Mouse (Mus musculus) midbrain, embryonic 11.5 days (tissue): ENCODE measurements at regions not wholly inside any gene's neighbourhood (a gene's known extent, or its start where the extent isn't known, plus 50 kb on each side); places are given as distances from the start of the nearest gene placed in this dataset.

Experiments
- ATAC-seq: fragments of 200-750 bp; cut with Nextera tagmentation; 2 replicates; pipeline ENCODE4 v1.8.0; 2017; ENCODE audit warnings: moderate TSS enrichment, moderate library complexity; ENCODE audit not compliant: low FRiP score
- DNase-seq: peaks from one replicate; pipeline ENCODE4 v3.0.0; 2015; ENCODE audit warnings: low spot score; ENCODE audit errors: missing footprints
- H3K27ac ChIP-seq: fragments of 300-500 bp; sonication (generic); 2 replicates; pipeline ENCODE4 v1.5.1; 2014; ENCODE audit warnings: low read depth, low read length
- H3K27me3 ChIP-seq: fragments of 300-500 bp; sonication (generic); 2 replicates; pipeline ENCODE4 v1.6.1; 2014; ENCODE audit warnings: mild to moderate bottlenecking, low read length, moderate library complexity, mixed read lengths; ENCODE audit not compliant: control insufficient read depth, insufficient read depth
- H3K36me3 ChIP-seq: fragments of 300-500 bp; sonication (generic); 2 replicates; pipeline ENCODE4 v1.6.1; 2014; ENCODE audit warnings: mild to moderate bottlenecking, low read length, moderate library complexity, mixed read lengths; ENCODE audit not compliant: control insufficient read depth, insufficient read depth
- H3K4me1 ChIP-seq: fragments of 300-500 bp; sonication (generic); 2 replicates; pipeline ENCODE4 v1.6.1; 2014; ENCODE audit warnings: low read length; ENCODE audit not compliant: control insufficient read depth, insufficient read depth
- H3K4me2 ChIP-seq: fragments of 300-500 bp; sonication (generic); 2 replicates; pipeline ENCODE4 v1.6.1; 2014; ENCODE audit warnings: mild to moderate bottlenecking, moderate library complexity
- H3K4me3 ChIP-seq: fragments of 300-500 bp; sonication (generic); 2 replicates; pipeline ENCODE4 v1.5.1; 2014; ENCODE audit warnings: low read depth, low read length
- H3K9ac ChIP-seq: fragments of 300-500 bp; sonication (generic); 2 replicates; pipeline ENCODE4 v1.6.1; 2014; ENCODE audit warnings: low read length
- H3K9me3 ChIP-seq: fragments of 300-500 bp; sonication (generic); 2 replicates; pipeline ENCODE4 v1.6.1; 2016; ENCODE audit warnings: low read length; ENCODE audit not compliant: control insufficient read depth
- WGBS: fragments of 180-500 bp; shearing (Covaris S2); extraction: QIAGEN DNeasy Blood & Tissue Kit; methylation state at CpG from one replicate; pipeline ENCODE4 v1.1.7; 2014; 5-methylcytosine and 5-hydroxymethylcytosine counted together

DNA sequence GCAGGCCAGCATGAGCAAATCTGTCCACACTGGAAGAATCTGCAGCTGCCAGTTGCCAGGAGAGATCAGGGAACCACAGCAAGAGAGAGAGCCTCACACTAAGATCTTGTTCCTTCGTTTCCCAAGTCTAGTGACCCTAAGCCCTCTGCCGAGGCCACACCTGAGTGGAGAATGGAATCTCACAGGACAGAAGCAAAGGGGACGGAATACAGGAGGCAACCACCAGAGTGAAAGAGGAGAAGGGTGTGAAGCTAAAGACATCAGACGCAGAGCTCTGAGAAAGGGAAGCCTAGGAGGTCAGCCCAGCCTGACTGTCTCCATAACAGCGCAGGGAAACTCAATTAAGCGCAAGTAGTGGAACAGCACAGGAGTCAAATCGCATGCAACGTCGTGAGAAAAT is 75.0 kb downstream of the Suds3 start:
- Histone ChIP-seq H3K27me3 (no peaks in the 10 kb centered on the region), H3K27ac (no peak overlapping the region), H3K4me2 (no peak overlapping the region), H3K9ac (no peak overlapping the region), H3K4me3 (no peak overlapping the region), H3K4me1 (no peaks in the 10 kb centered on the region), H3K9me3 (no peaks in the 10 kb centered on the region), H3K36me3 (no peaks in the 10 kb centered on the region)
- DNase-seq = no peak
- WGBS = 78% methylated on average over 9 of the region's 9 CpGs
- no peak for ATAC-seq

DNA sequence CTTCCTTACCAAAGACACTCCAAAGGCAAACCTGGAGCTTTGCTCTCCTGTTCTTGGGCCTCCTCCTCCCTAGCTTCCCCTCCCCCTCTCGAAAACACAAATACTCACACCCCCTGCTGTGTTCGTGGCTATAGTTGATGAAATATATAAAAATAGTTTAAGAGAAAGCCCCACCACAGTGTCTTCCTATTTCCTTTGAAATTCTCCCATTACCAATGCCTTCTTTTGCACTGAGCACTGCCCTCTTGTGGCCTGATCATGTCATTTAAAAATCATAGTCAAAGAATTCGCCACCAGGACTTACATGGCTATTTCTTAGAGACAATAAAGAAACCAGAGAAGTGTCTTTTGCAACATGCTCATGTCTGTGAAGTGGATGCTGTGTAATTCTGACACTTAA is 78.7 kb downstream of the Suds3 start:
- WGBS = 27% methylated on average over 3 of the region's 3 CpGs
- Histone ChIP-seq H3K4me1 (no peaks in the 10 kb centered on the region), H3K36me3 (no peaks in the 10 kb centered on the region), H3K9ac (no peak overlapping the region), H3K27me3 (no peaks in the 10 kb centered on the region), H3K9me3 (no peaks in the 10 kb centered on the region; the same call in 1 of the 2 replicates), H3K4me2 (no peak overlapping the region), H3K4me3 (no peak overlapping the region), H3K27ac (no peak overlapping the region)
- DNase-seq = peak; percentile 91
- ATAC-seq = no peak

DNA sequence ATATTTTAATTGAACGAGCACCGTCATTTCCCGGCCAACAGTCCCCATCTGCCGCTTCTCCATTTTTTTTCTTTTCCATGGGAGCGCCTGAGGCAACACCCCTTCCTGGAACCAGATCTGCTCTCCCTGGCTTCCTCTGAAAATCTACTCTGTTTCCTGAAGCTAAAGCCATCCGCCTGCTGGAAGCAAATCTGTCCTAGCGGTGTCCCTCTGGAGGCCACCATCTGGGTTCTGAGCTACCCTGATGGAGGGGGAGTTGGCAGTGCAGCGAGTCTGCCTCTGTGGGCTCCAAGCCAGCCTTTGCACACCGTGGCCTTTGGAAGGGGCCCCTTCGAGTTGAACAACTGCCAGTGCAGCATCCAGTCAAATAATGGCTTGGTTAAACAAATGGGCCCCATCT is 83.8 kb downstream of the Suds3 start:
- no peak overlapping the region for H3K27ac ChIP-seq
- no peaks in the 10 kb centered on the region for H3K4me1 ChIP-seq
- no peaks in the 10 kb centered on the region for H3K36me3 ChIP-seq
- WGBS = 88% methylated on average over 10 of the region's 10 CpGs
- H3K27me3 ChIP-seq = no peaks in the 10 kb centered on the region
- H3K4me3 ChIP-seq = no peak overlapping the region
- no peak overlapping the region for H3K9ac ChIP-seq
- no peaks in the 10 kb centered on the region; the same call in 1 of the 2 replicates for H3K9me3 ChIP-seq
- no peak for ATAC-seq
- H3K4me2 ChIP-seq = no peak overlapping the region
- no peak for DNase-seq

DNA sequence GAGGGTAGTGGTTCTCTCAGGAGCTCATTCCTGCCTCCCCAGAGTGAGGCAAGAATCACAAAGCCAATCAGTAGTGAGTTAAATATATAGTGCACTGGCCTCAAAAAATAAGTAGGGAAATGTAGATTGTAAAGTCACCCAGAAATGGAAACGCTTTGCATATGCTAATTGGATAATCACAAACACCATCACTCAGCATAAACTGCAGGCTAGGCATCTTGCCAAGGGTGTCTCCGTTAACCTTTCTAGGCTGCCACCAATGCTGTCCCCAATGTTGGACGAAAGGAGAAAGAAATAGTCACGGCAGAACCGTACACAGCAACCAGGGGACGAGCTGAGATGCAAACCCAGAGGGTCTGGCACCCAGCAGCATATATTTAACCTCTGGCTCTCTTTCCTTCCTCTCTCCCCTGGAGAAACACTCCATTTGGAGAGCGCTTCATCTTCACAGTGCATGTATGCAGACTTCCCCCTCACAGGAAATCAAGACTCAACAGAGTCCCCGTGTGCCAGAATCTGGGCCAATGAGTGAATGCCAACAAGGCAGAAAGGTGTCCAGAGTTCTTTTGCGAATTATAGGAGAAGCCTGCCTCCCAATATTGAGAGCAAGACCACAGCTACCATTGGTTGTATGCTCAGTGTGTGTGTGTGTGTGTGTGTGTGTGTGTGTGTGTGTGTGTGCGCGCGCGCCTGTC is 90.1 kb downstream of the Suds3 start:
- DNase-seq (no peak), ATAC-seq (no peak)
- WGBS = 89% methylated on average over 13 of the region's 13 CpGs
- Histone ChIP-seq H3K27me3 (no peaks in the 10 kb centered on the region), H3K9me3 (no peaks in the 10 kb centered on the region), H3K4me1 (no peaks in the 10 kb centered on the region), H3K4me3 (no peak overlapping the region), H3K27ac (no peak overlapping the region), H3K9ac (no peak overlapping the region), H3K4me2 (no peak overlapping the region), H3K36me3 (no peaks in the 10 kb centered on the region)

DNA sequence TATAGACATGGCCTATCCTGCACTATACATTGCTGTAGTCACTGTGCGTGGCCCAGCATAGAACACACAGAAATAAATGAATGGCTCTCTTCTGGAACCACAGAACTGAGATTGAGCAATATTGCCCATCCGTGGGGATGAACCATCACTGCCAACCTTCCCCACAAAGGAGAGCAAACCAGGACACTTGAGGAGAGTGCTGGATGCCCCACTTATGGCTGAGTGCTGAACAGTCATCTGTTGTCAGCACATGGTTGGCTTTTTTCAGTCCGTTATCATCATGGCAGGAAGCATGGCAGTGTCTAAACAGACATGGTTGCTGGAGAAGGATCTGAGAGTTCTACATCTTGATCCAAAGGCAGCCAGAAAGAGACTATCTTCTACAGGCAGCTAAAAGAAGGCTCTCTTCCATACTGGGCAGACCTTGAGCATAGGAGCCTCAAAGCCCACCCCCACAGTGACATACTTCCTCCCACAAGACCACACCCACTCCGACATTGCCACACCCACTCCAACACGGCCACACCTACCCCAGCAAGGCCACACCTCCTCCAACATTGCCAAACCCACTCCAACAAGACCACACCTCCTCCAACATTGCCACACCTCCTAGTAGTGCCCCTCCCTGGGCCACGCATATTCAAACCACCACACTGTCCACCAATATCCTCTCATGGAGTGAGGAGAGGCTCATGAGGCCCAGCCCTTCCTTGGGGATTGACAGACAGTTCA is 97.3 kb downstream of the Suds3 start:
- Histone ChIP-seq H3K9ac (no peak overlapping the region), H3K27ac (no peak overlapping the region), H3K9me3 (no peaks in the 10 kb centered on the region), H3K4me1 (no peaks in the 10 kb centered on the region), H3K36me3 (no peaks in the 10 kb centered on the region), H3K4me3 (no peak overlapping the region), H3K27me3 (no peaks in the 10 kb centered on the region), H3K4me2 (no peak overlapping the region)
- DNase-seq (no peak), ATAC-seq (no peak)
- WGBS = 82% methylated on average over 6 of the region's 6 CpGs

DNA sequence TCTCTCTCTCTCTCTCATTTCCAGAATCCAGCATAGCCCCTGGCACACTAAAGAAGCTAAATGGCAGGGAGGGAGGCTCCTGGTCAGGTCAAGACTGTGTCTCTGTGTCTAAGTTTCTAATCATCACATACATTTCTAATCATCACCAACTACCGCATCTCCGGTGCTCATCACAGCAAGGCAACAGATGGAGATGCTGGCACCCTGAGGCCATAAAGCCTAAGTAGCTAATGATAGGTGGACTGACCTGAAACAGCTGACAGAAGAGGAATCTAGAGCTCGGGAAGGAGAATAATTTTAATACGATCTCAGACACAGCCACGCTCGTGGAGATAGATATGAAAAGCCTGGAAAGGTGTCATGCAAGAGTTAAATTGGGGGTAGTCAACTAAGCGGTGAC is 104.8 kb downstream of the Suds3 start:
- DNase-seq = no peak
- Histone ChIP-seq H3K27me3 (no peaks in the 10 kb centered on the region), H3K4me3 (no peak overlapping the region), H3K9me3 (no peaks in the 10 kb centered on the region), H3K4me2 (no peak overlapping the region), H3K9ac (no peak overlapping the region), H3K36me3 (no peaks in the 10 kb centered on the region), H3K4me1 (no peaks in the 10 kb centered on the region), H3K27ac (no peak overlapping the region)
- ATAC-seq = no peak
- WGBS = 95% methylated on average over 7 of the region's 7 CpGs

DNA sequence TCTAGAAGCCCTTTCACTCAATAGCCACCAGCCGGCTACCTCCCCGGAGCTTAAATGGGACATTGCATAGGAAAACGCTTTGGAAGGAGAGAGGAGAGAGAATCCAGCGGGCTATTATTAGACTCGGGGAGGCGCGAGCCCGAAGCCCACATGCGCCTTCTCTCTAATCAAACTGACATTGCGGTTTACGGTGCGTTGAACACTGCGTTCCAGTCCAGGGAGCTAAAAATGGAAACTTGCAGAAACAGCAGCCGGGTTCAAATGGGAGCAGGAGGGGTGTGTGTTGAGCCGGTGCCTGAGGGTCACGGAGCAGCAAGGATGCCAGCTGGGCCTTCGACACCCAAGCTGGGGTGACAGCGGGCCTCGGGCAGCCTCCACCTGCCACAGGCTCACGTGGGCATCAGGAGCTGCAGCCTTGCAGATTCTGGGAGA is 115.1 kb downstream of the Suds3 start:
- H3K4me2 ChIP-seq = no peak overlapping the region
- H3K27me3 ChIP-seq = no peaks in the 10 kb centered on the region
- no peak overlapping the region for H3K27ac ChIP-seq
- no peak overlapping the region for H3K4me3 ChIP-seq
- no peak overlapping the region; the same call in 1 of the 2 replicates for H3K9ac ChIP-seq
- DNase-seq (no peak), ATAC-seq (no peak)
- peaks cover 3% of the 10 kb centered on the region; the same call in 1 of the 2 replicates for H3K4me1 ChIP-seq
- 65% methylated on average over 20 of the region's 20 CpGs for WGBS
- no peaks in the 10 kb centered on the region for H3K36me3 ChIP-seq
- H3K9me3 ChIP-seq = no peaks in the 10 kb centered on the region

DNA sequence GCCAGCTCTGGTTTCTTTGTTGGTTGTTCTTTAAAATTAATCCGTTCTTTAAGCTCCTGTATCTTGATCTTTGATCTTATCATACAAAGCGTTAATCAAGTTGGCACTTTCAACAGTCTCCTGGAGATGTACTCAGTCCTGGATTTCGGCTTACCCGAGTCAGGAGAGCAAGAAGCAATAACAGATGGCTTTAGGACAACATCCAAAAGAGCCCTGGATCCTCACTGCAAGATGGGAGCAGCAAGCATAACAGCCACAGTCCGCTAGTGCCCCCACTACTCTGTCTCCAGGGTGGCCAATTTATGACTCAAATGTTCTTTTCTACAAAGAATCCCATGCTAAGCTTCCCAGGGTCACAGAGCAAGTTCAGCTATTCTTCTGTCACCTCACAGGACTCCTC is 121.4 kb downstream of the Suds3 start:
- Histone ChIP-seq H3K9ac (no peak overlapping the region), H3K4me1 (no peaks in the 10 kb centered on the region), H3K27ac (no peak overlapping the region), H3K27me3 (no peaks in the 10 kb centered on the region), H3K9me3 (no peaks in the 10 kb centered on the region), H3K4me2 (no peak overlapping the region), H3K36me3 (no peaks in the 10 kb centered on the region), H3K4me3 (no peak overlapping the region)
- no peak for DNase-seq
- 78% methylated on average over 5 of the region's 5 CpGs for WGBS
- ATAC-seq = no peak

DNA sequence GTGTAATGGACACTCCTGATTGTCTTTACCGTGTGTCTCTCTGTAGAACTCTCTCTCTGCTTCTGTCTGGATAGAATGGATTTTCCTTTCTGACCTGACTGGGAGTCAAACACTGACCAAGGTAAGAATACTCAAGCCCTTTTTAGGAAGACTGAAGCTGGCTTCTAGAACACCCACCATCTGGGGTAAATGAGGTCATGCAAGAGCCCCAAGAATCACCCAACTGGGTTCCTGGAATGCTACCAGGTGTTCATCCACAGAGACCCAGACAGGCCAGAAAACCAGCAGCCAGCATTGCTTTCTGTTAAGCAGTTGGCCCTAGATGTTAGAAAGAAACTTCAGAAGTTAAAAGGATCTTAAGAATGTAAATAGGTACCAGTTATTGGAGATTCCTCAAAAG is 122.2 kb downstream of the Suds3 start:
- Histone ChIP-seq H3K9me3 (no peaks in the 10 kb centered on the region), H3K9ac (no peak overlapping the region), H3K4me1 (no peaks in the 10 kb centered on the region), H3K4me3 (no peak overlapping the region), H3K4me2 (no peak overlapping the region), H3K27ac (no peak overlapping the region), H3K27me3 (no peaks in the 10 kb centered on the region), H3K36me3 (no peaks in the 10 kb centered on the region)
- WGBS = 84% methylated on average over 1 of the region's 1 CpGs
- DNase-seq (no peak), ATAC-seq (no peak)
